Mouse (Mus musculus) right cerebral cortex, postnatal 36 days (tissue): ENCODE measurements around the gene Acd.

Experiments
- DNase-seq, 2 experiments: peaks; one replicate each; pipeline ENCODE4 v3.0.0; 2022; ENCODE audit warnings: low spot score in 2 of 2, mixed read lengths in 1 of 2

Gene Acd

GRCm38 (mm10) chr8:105702001-105702401, 1.1 kb upstream of the Acd start:
- DNase-seq, result no peak

GRCm38 (mm10) chr8:105700566-105700965, 336 bp downstream of the Acd start:
- peak; percentile 63 to 74 for DNase-seq

GRCm38 (mm10) chr8:105699488-105700215, 1.2 kb downstream of the Acd start:
- DNase-seq, result no peak

DNA sequence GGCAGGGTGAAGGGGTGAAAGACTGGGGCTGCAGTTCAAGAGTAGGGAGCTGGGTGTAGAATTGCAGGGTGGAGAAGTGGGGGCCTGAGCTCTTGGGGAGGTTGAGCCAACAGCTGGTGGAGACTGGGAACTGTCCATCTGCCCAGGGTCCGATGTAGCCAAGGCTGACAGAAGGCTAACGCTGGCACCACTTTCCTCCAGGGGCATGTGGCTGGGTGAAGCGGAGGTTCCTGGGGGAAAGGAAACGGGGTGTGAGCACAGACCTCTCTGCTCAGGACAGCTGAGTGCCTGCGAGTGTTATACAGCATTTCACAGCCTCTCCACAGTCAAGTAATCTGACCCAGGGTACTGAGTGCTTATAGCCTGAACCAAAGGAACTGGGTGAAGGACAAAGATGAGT, 2.2 kb downstream of the Acd start:
- no peak for DNase-seq

GRCm38 (mm10) chr8:105697196-105697780, 3.6 kb downstream of the Acd start:
- DNase-seq, result no peak

DNA sequence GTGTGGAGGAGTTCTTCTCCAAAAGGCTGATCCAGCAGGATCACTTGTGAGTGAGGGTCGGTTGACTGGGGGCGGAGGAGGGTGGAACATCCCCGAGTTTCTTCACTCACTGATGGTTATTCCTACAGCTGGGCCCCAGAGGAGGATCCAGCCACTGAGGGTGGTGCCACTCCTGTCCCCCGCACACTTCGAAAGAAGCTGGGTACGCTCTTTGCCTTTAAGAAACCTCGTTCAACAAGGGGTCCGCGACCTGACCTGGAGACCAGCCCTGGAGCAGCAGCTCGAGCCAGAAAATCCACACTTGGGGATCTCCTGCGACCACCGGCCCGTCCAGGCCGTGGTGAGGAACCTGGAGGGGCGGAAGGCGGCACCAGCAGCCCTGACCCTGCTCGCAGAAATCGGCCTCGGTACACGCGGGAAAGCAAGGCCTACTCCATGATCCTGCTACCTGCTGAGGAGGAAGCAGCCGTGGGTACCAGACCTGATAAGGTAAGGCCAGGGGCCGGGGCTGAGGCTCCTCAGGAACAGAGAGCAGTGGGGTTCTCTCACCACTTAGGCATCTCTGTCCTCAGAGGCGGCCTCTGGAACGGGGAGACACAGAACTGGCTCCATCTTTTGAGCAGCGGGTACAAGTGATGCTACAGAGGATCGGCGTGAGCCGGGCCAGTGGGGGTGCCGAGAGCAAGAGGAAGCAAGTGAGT, 5.7 kb downstream of the Acd start:
- DNase-seq, result no peak

DNA sequence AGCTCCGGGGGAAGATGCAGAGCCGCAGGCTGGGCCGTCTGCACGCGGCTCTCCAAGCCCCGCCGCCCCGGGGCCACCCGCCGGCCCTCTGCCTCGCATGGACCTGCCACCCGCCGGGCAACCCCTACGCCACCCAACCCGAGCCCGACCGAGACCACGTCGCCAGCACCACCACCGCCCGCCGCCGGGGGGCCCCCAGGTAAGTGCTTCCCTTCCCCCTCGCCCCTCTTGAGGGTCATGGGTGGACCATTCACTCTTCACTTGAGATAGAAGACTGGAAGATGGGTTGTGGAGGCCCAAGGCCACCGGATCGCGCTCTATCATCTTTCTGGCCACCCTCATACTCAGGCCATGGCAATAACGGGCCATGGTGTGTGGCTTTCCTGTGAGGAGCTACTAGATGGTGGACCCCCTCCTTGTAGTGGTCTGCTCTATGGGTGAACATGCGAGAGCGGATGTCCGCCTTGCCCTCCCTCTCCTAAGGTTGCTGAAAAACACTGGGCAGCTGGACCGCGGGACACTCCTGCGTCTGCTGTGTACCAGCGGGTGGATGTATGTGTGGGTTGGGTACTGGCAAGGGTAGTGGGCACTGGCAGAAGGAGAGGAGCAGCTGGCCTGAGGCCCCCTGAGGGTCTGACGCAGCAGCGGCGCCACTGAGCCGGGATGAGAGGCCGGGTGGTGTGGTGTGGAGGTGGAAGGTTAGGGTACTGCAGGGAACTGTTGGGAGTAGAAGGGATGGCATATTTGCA, 6.7 kb downstream of the Acd start:
- no peak for DNase-seq

DNA sequence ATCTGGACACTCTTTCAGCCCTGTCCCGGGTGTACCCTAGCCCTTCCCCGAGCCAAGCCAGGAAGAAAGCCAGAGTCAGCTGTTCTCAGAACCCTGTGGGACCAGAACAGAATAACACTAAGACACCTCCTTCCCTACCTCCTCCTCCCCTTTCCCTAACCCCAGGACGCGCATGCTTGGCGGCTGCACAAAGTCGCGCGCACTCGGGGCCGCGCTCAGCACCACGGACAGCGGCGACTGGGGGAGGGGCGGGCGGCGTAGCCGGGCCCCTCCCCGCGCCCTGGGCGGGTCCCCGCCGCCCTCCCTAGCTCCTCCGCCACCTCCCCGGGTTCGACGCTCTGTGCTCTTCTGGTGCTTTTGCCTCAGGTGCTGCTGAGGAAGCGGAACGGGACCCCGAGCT, 7.3 kb downstream of the Acd start:
- peak; percentile 60 to 61 for DNase-seq

DNA sequence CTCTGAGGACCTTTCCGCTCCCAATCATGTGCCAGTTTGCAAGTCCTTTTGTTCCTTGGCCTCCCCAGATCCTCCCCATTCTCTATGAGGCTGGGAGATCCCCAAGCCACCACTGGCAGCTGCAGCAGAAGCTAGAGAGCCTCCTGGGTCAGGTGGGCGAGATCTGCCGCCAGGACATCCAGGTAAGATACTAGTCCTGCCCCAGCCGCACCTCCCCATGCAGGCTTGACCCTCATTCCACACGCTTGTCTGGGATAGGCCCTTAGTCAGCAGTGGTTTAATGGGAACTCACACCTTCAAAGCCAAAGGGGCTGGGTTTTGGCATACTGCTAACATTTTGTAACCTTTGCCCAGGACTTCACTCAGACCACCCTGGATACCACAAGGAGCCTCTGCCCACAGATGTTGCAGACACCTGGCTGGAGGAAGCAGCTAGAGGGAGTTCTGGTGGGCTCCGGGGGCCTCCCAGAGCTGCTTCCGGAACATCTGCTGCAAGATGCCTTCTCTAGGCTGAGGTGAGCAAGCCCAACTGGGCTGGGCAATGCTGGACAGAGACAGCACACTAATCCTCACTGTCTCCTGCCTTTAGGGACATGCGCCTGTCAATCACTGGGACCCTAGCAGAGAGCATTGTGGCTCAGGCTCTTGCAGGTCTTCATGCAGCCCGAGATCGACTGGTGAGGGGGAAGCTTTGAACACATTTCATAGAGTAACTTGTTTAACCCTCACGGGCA, 8.3 kb downstream of the Acd start:
- DNase-seq, result no peak

DNA sequence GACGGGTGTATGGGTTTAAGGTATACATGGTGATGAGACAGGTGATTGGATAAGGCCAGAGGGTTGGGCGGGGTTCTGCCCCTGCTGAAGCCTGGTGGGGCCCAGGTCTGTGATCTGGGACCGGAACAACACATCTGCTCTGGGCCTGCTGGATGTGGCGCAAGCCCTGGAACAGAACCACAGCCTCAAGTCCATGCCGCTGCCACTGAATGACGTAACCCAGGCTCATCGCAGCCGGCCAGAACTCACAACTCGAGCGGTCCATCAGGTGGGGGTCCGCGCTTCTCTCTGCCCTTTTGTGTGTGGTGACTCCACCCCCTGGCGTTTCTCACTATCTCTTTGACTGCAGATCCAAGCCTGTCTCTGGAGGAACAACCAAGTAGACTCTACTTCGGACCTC, 9.9 kb downstream of the Acd start:
- no peak for DNase-seq

- no peak for DNase-seq
These were observed 10.9 kb downstream of the Acd start for GRCm38 (mm10) chr8:105689983-105690360.

DNA sequence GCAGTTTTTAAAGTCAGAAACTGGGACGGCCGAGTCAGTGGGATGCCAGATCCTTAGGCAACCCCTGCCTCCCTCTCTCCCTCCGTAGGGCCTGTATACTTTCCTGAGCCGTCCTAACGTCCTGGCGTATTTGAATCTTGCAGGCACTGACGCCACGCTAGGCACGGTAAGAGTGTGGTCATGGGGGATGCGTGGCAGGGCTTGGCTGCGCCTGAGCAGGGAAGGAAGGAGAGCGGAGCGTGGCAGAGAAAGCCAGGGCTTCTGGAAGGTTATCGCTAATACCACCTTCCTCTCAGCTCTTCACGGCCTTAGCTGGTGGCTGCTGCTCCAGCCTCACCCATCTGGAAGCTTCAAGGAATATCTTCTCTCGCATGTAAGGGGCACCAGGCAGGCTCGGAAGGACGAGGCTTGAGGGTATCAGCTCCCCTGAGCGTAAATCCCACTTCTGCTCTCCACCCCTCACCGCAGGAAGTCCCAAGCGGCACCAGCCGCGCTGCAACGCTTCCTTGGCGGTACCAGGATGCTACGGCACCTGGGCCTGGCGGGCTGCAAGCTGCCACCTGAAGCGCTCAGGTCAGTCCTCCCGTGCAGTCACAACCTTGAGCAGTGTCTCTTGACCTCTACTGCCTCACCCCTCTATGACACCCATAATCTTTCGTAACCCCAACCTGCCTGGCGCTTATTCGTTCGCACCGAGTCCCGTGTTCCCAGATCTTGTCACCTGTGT, 11.5 kb downstream of the Acd start:
- no peak for DNase-seq

GRCm38 (mm10) chr8:105688242-105688752, 12.6 kb downstream of the Acd start:
- DNase-seq, result no peak

GRCm38 (mm10) chr8:105687512-105687911, 13.4 kb downstream of the Acd start:
- DNase-seq, result no peak

GRCm38 (mm10) chr8:105686551-105686950, 14.4 kb downstream of the Acd start:
- no peak for DNase-seq

DNA sequence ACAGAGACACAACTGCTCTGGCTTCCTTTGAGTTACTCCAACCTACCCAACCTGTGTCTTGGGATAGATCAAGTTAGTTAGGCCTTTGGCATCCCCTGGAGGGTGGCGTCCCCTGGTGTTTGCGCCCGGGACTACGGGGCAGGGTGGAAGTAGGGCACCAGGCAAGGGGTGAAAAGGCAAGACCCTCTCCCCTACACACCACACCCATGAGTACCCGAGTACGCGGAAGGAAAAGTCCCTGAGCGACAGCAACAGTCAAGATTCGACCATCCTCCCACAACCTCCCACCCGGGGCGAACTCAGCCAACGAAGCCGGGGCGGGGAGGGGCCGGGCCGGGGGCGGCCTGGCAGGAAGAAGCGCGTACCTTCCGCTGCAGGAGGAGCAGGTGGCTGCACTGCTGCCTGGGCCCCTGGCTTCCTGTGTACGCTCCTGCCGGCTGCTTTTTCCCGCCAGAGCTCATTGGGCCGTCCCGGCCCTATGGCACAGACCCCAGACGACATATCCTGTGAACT, 15.1 kb downstream of the Acd start, which contains the start of gene Carmil2:
TSS of gene Carmil2 (plus strand) at position 479 of the 513 bp plus-strand sequence.
- DNase-seq, result no peak

GRCm38 (mm10) chr8:105685325-105685724, 15.6 kb downstream of the Acd start:
- no peak for DNase-seq

GRCm38 (mm10) chr8:105677891-105678290, 23.0 kb downstream of the Acd start:
- no peak for DNase-seq

GRCm38 (mm10) chr8:105661167-105661566, 39.7 kb downstream of the Acd start:
- DNase-seq, result no peak

- DNase-seq, result no peak
These were observed 43.3 kb downstream of the Acd start for GRCm38 (mm10) chr8:105657641-105658040.
